Mouse (Mus musculus): ENCODE measurements around the gene Prdm2. TPM values are rescaled to one million over a fixed set of nuclear protein-coding genes. Genes with fewer than 3 reads are reported as not detected.
A peak's percentile ranks its signal among the peaks of the same experiment; 100 is the strongest.

The Prdm2 gene
- total RNA-seq, 1 experiment = 11.0 TPM

- TF ChIP-seq ZC3H11A (IDR thresholded peaks at IDR 0.05; ENCODE audit: borderline replicate concordance, low read depth, low read length) (no peak), CHD2 (IDR thresholded peaks at IDR 0.05; ENCODE audit: low read depth, low read length) (no peak), HCFC1 (IDR thresholded peaks at IDR 0.05; ENCODE audit: borderline replicate concordance, insufficient read depth, low read length) (no peak), ZNF384 (IDR thresholded peaks at IDR 0.05; ENCODE audit: low read depth, low read length) (no peak), MAFK (IDR thresholded peaks at IDR 0.05; ENCODE audit: insufficient read depth, low read depth, low read length) (no peak)
- no peak overlapping the region for H3K27ac ChIP-seq (ENCODE audit: insufficient read depth, low read depth, low read length, poor library complexity, severe bottlenecking)
- H3K36me3 ChIP-seq (ENCODE audit: control insufficient read depth, insufficient read depth, low read length, poor library complexity, severe bottlenecking) = peaks cover 2% of the 10 kb centered on the region; the same call in 1 of the 2 replicates
- H3K4me3 ChIP-seq (ENCODE audit: insufficient read depth in 1 of 2, low read depth in 1 of 2, low read length in 2 of 2, poor library complexity in 1 of 2, severe bottlenecking in 1 of 2) = no peak overlapping the region
- H3K4me1 ChIP-seq (ENCODE audit: control insufficient read depth in 2 of 2, insufficient read depth in 2 of 2, low read length in 2 of 2, poor library complexity in 1 of 2) = no peaks in the 10 kb centered on the region
- no peak for DNase-seq (ENCODE audit: low read depth, low spot score)
- no peaks in the 10 kb centered on the region for H3K9me3 ChIP-seq (ENCODE audit: control insufficient read depth, insufficient read depth, low read depth, low read length)
- in situ Hi-C loops (cut with MboI; ENCODE audit: low sequenced_read_pairs in 2 of 2, unreplicated experiment in 2 of 2) = no loop called here
- no peak overlapping the region for H3K9ac ChIP-seq (ENCODE audit: insufficient read depth, low read depth, low read length, poor library complexity, severe bottlenecking)
Observed at GRCm38 (mm10) chr4:143171600-143172290, 41.0 kb downstream of the Prdm2 start.

GRCm38 (mm10) chr4:143170290-143170689 is 42.5 kb downstream of the Prdm2 start:
- no peak overlapping the region for H3K27ac ChIP-seq (ENCODE audit: insufficient read depth, low read depth, low read length, poor library complexity, severe bottlenecking)
- H3K9ac ChIP-seq (ENCODE audit: insufficient read depth, low read depth, low read length, poor library complexity, severe bottlenecking) = no peak overlapping the region
- peaks cover 2% of the 10 kb centered on the region; the same call in 1 of the 2 replicates for H3K36me3 ChIP-seq (ENCODE audit: control insufficient read depth, insufficient read depth, low read length, poor library complexity, severe bottlenecking)
- no peaks in the 10 kb centered on the region for H3K4me1 ChIP-seq (ENCODE audit: control insufficient read depth in 2 of 2, insufficient read depth in 2 of 2, low read length in 2 of 2, poor library complexity in 1 of 2)
- DNase-seq (ENCODE audit: low read depth, low spot score) = no peak
- H3K4me3 ChIP-seq (ENCODE audit: insufficient read depth in 1 of 2, low read depth in 1 of 2, low read length in 2 of 2, poor library complexity in 1 of 2, severe bottlenecking in 1 of 2) = no peak overlapping the region
- in situ Hi-C loops (cut with MboI; ENCODE audit: low sequenced_read_pairs in 2 of 2, unreplicated experiment in 2 of 2) = no loop called here
- no peaks in the 10 kb centered on the region for H3K9me3 ChIP-seq (ENCODE audit: control insufficient read depth, insufficient read depth, low read depth, low read length)
- TF ChIP-seq CHD2 (IDR thresholded peaks at IDR 0.05; ENCODE audit: low read depth, low read length) (no peak), ZNF384 (IDR thresholded peaks at IDR 0.05; ENCODE audit: low read depth, low read length) (no peak), MAFK (IDR thresholded peaks at IDR 0.05; ENCODE audit: insufficient read depth, low read depth, low read length) (no peak), ZC3H11A (IDR thresholded peaks at IDR 0.05; ENCODE audit: borderline replicate concordance, low read depth, low read length) (no peak), HCFC1 (IDR thresholded peaks at IDR 0.05; ENCODE audit: borderline replicate concordance, insufficient read depth, low read length) (no peak)

DNA sequence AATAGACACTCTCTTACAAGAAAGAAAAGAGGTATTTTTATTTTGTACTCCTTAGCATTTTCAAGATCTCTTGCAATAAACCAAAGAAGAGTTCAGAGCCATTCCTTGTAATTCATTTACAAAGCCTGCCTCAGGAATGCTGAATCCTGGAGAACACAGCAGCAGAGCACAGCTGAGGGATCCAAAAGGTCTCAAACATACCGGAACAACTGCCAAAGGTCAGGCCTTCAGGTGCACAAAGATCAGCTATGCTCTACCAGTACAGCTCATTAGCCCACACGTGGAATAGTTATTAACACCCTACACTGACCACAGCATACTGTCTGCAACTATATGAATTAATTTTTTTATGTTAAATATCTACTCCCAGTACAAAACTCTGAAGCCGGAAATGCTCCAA is 44.7 kb downstream of the Prdm2 start:
- Histone ChIP-seq H3K4me3 (ENCODE audit: insufficient read depth in 1 of 2, low read depth in 1 of 2, low read length in 2 of 2, poor library complexity in 1 of 2, severe bottlenecking in 1 of 2) (no peak overlapping the region), H3K9ac (ENCODE audit: insufficient read depth, low read depth, low read length, poor library complexity, severe bottlenecking) (no peak overlapping the region), H3K36me3 (ENCODE audit: control insufficient read depth, insufficient read depth, low read length, poor library complexity, severe bottlenecking) (peaks cover 2% of the 10 kb centered on the region; the same call in 1 of the 2 replicates), H3K27ac (ENCODE audit: insufficient read depth, low read depth, low read length, poor library complexity, severe bottlenecking) (no peak overlapping the region), H3K9me3 (ENCODE audit: control insufficient read depth, insufficient read depth, low read depth, low read length) (no peaks in the 10 kb centered on the region), H3K4me1 (ENCODE audit: control insufficient read depth in 2 of 2, insufficient read depth in 2 of 2, low read length in 2 of 2, poor library complexity in 1 of 2) (no peaks in the 10 kb centered on the region)
- in situ Hi-C loops (cut with MboI; ENCODE audit: low sequenced_read_pairs in 2 of 2, unreplicated experiment in 2 of 2) = no loop called here
- no peak for DNase-seq (ENCODE audit: low read depth, low spot score)
- TF ChIP-seq MAFK (IDR thresholded peaks at IDR 0.05; ENCODE audit: insufficient read depth, low read depth, low read length) (no peak), HCFC1 (IDR thresholded peaks at IDR 0.05; ENCODE audit: borderline replicate concordance, insufficient read depth, low read length) (no peak), ZC3H11A (IDR thresholded peaks at IDR 0.05; ENCODE audit: borderline replicate concordance, low read depth, low read length) (no peak), ZNF384 (IDR thresholded peaks at IDR 0.05; ENCODE audit: low read depth, low read length) (no peak)

DNA sequence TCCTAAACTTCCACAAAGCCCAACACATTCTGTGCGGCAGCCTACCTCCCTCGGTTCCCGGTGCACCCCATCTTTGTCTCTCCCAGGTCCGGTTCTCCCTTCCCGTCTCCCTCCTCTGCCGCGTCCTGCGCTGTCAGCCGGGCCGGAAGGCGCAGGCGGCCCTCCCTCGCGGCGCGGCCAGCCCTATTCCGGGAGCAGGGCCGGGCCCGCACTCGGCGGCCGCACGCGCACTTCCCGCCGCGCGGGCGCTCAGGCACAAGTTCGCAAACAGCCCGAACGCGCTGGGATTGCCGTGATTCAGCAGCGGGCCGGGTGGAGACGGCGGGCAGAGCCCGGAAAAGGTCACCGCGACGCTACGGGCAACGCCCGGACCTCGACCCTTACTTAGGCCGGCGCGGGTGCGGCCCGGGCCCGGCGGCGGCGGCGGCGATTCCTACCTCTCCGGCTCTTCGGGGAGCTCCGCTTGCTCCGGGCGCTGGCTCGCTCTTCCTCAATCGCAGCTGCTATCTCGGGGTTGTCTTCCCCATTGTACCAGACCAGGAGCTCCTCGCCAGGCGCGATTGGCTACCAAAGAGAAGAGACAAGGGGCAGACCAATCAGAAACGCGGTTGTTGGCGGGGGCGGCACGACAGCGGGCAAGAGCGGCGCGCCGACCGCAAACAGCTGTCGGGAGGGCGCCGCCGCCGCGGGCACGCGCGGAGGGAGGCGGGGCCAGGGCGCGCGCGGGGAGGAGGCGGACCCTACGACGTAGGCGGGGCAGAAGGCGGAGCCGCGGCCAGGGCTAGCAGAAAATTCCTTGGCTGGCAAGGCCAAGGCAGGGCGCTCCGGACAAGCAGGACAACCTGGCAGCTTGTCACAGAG is 50.9 kb downstream of the Prdm2 start:
- Histone ChIP-seq H3K4me3 (ENCODE audit: insufficient read depth in 1 of 2, low read depth in 1 of 2, low read length in 2 of 2, poor library complexity in 1 of 2, severe bottlenecking in 1 of 2) (peak overlapping the region; percentile 94 to 98), H3K36me3 (ENCODE audit: control insufficient read depth, insufficient read depth, low read length, poor library complexity, severe bottlenecking) (no peaks in the 10 kb centered on the region), H3K27ac (ENCODE audit: insufficient read depth, low read depth, low read length, poor library complexity, severe bottlenecking) (peak overlapping the region; percentile 88), H3K4me1 (ENCODE audit: control insufficient read depth in 2 of 2, insufficient read depth in 2 of 2, low read length in 2 of 2, poor library complexity in 1 of 2) (peaks cover 2 to 3% of the 10 kb centered on the region in 2 experiments; a peak in 1 of 4 replicates), H3K9ac (ENCODE audit: insufficient read depth, low read depth, low read length, poor library complexity, severe bottlenecking) (peak overlapping the region; percentile 97), H3K9me3 (ENCODE audit: control insufficient read depth, insufficient read depth, low read depth, low read length) (no peaks in the 10 kb centered on the region)
- in situ Hi-C loops (cut with MboI; ENCODE audit: low sequenced_read_pairs in 2 of 2, unreplicated experiment in 2 of 2) = no loop called here
- DNase-seq (ENCODE audit: low read depth, low spot score) = peak; percentile 96
- TF ChIP-seq CHD2 (IDR thresholded peaks at IDR 0.05; ENCODE audit: low read depth, low read length) (peak; percentile 69; the same call in 1 of the 2 replicates), MAFK (IDR thresholded peaks at IDR 0.05; ENCODE audit: insufficient read depth, low read depth, low read length) (no peak), ZNF384 (IDR thresholded peaks at IDR 0.05; ENCODE audit: low read depth, low read length) (no peak), ZC3H11A (IDR thresholded peaks at IDR 0.05; ENCODE audit: borderline replicate concordance, low read depth, low read length) (no peak), HCFC1 (IDR thresholded peaks at IDR 0.05; ENCODE audit: borderline replicate concordance, insufficient read depth, low read length) (no peak; the same call in 1 of the 2 replicates)
